Mouse (Mus musculus) hindbrain, embryonic 14.5 days (tissue): ENCODE data around the gene Gm2056. TPM values are rescaled to one million over a fixed set of nuclear protein-coding genes. Genes with fewer than 3 reads are reported as not detected.

Experiments used
- polyA plus RNA-seq: library from polyadenylated mRNA; unstranded; fragments of >200 nt; fragmentation: Nextera tagmentation; extraction: Ambion mirVana; gene quantifications from 2 replicates; pipeline ENCODE4 v1.2.1, GENCODE M21; 2014

Gene Gm2056
- polyA plus RNA-seq, 1 experiment from 2014 or later: not detected

Other genes starting within 250 kb of the Gm2056 start
- not detected in 2 replicates for gene Gm21936, start 231.5 kb upstream of the Gm2056 start, polyA plus RNA-seq
- gene BB287469, start 210.4 kb upstream of the Gm2056 start, polyA plus RNA-seq: 0.13 TPM in 1 of 2 replicates, not detected in the other
- not detected in 2 replicates for gene Gm2001, start 184.7 kb upstream of the Gm2056 start, polyA plus RNA-seq
- not detected in 2 replicates for gene Gm2016, start 152.9 kb upstream of the Gm2056 start, polyA plus RNA-seq
- not detected in 2 replicates for gene Gm2022, start 131.6 kb upstream of the Gm2056 start, polyA plus RNA-seq
- gene Gm2035, start 107.1 kb upstream of the Gm2056 start, polyA plus RNA-seq: not detected in 2 replicates
- gene Gm2042, start 72.9 kb upstream of the Gm2056 start, polyA plus RNA-seq: not detected in 2 replicates
- not detected in 2 replicates for gene Gm2075, start 15.2 kb upstream of the Gm2056 start, polyA plus RNA-seq
- not detected in 2 replicates for gene Gm6803, start 8.2 kb upstream of the Gm2056 start, polyA plus RNA-seq
- gene Gm16368, start 56.7 kb downstream of the Gm2056 start, polyA plus RNA-seq: not detected in 2 replicates
- gene Gm10436, start 155.1 kb downstream of the Gm2056 start, polyA plus RNA-seq: not detected in 2 replicates
- gene Gm8332, start 223.1 kb downstream of the Gm2056 start, polyA plus RNA-seq: not detected in 2 replicates
- not detected in 2 replicates for gene Gm5662, start 247.5 kb downstream of the Gm2056 start, polyA plus RNA-seq